Mouse (Mus musculus): ENCODE data around the gene Arid5b.

The Arid5b gene

DNA sequence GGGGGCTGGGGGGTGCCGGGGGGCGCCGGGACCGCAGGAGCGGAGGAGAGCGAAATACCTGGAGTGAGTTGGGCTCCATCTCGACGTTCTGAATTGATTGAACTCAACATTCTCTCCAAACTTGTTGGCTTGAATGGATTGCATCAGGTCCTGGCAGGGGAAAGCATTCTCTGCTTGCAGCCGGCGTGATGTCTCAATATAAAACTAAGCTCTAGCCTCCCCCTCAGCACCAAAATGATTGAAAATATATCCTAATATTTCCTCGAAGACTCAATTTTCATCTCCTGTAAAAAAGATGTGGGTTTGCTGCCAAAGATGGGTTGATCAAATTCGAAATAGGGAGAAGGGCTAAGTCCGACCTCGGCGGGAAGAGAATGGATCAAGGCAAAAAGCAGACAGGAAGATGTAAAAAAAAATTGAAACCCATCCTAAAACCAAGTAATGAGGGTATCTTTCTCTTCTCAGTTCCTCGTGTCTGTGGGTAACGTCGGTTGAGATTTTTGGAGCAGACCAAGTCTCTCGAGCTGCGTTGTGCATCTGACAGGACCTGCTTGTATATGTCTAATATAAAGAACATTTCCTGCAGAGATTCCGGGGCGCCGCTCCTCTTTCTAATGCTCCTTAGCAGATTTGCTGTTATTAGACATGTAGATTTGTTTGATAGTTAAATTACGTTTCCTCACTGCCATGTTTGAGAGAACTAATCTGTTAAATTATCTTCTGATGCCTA is at the start of gene Arid5b:
Gene Arid5b (minus strand): TSS at position 109 of the 730 bp plus-strand sequence.
- in situ Hi-C loops (cut with MboI, MseI), result no loop called here

GRCm38 (mm10) chr10:68325378-68325777 is 46.8 kb upstream of the Arid5b start:
- in situ Hi-C loops (cut with MboI, MseI), result no loop called here

- in situ Hi-C loops (cut with MboI, MseI), result no loop called here
Observed at GRCm38 (mm10) chr10:68324061-68324460, 45.5 kb upstream of the Arid5b start.

DNA sequence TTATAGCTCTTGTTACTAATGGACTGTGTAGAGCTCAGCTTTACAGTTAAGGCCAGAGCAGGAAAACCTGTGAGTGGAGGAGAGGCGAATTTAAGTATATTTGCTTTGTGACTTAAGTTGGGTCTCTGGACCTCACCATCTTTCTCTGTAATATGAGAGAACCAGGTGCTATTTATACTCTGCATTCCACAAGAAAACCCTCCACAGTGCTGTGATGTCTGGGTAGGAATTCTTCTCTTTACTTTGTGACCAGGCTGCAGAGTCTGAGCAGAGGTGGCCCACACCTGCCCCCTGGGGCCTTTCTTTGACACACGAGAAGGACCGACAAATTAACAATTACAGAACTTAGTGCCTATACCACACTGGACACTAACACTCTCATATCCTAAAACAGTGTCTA is 44.6 kb upstream of the Arid5b start:
- in situ Hi-C loops (cut with MboI, MseI), result no loop called here

DNA sequence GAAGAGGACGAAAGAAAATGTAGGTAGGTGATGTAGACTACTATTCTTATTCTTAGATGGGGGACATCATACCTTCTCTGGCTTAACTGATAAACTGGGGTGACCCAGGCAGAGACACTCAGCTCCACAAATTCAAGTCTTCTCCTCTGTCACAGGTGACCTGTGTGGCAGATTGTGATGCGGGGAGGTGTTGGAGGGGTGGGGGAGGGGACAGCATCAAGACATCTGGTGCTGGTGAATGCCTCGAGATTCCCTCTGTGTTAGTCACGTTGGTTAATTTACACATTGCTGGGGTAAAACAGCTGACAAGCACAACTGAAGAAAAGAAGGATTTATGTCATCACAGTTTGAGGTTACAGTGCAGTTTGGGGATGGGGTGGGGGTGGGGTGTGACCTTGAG is 42.4 kb upstream of the Arid5b start:
- in situ Hi-C loops (cut with MboI, MseI), result no loop called here

- in situ Hi-C loops (cut with MboI, MseI), result no loop called here
Observed at GRCm38 (mm10) chr10:68320496-68320895, 42.0 kb upstream of the Arid5b start.

DNA sequence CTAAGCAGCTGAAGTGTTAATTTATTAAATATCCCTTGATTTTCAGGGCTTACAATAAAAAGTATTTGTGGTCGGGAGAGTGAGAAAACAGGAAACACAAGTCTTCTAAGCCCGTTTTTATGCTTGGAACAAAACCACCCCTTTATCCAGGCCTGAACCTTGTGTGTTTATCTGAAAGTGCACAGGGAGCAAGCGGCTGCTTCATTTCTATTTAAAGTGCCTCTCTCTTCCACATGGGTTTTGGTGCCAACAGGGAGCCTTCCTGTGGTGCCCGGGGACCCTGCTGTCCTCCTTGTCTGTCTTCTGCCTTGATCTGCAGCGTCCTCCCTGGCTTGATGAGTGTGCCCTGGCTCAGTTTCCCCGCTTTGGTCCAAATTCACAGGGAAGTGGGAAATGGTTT is 40.9 kb upstream of the Arid5b start:
- in situ Hi-C loops (cut with MboI, MseI), result no loop called here

GRCm38 (mm10) chr10:68318438-68318979 is 40.0 kb upstream of the Arid5b start:
- in situ Hi-C loops (cut with MboI, MseI), result no loop called here

DNA sequence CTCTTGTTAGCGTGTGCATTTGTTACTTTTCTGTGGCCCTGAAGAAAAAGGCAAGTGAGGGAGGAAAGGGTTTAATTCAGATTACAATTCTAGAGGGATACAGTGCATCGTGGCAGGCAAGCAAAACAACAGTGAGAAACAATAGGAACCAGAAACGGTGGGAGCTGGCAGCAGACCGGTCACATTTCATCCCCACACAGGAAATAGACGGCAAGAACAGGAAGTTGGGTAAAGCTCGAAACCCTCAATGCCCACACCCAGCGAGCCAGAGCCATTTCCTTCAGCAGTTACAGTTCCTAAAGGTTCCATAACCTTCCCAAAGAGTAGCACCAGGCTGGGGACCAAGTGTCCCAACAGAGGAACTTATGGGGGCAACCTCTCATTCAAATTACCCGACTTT is 34.2 kb upstream of the Arid5b start:
- in situ Hi-C loops (cut with MboI, MseI), result no loop called here

DNA sequence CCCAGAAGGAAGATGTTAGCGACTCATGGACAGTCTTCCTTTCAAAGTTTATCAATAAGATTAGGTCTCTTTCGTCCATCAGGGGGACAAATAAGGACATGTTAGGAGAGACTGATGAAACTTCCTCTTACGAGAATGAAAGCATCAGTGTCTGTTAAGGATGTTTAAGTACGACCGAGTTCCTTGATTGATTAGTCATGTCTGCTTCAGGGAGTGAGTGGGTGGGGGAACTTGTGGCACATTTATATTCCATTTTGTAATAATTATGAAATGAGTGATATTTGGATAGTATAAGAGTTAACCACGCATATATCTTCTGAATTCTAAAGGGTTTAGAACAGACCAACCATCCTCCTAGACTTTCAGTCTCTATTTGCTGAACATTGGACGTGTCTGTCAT is 22.5 kb upstream of the Arid5b start:
- in situ Hi-C loops (cut with MboI, MseI), result no loop called here

DNA sequence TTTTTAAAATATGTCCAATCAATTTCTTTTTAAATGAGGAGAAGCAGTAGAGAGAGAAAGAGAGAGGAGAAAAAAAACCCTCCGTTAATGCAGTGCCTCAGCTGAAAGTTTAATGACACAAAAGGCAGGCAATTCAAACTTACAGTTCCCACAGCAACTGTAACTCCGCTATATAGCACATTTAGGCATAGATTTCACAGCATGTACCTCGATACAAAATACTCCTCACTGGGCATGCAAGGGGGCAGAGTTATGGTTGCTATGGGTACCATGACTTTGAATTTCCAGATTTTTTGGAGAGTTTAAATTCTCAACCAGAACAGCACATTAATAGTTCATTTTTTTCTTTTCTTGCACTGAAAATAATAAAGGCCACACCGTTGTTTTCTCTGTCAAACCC is 10.9 kb upstream of the Arid5b start:
- in situ Hi-C loops (cut with MboI, MseI), result no loop called here

GRCm38 (mm10) chr10:68282466-68283391 is 4.2 kb upstream of the Arid5b start:
- in situ Hi-C loops (cut with MboI, MseI), result loop anchor here (5.0 kb wide), 1 partner anchor 35 kb away; no protein-coding TSS in a partner anchor

GRCm38 (mm10) chr10:68281775-68282106 is 3.2 kb upstream of the Arid5b start:
- in situ Hi-C loops (cut with MboI, MseI), result loop anchor here (5.0 kb wide), 1 partner anchor 34 kb away; no protein-coding TSS in a partner anchor

GRCm38 (mm10) chr10:68281076-68281774 is 2.7 kb upstream of the Arid5b start:
- in situ Hi-C loops (cut with MboI, MseI), result loop anchor here (5.0 kb wide), 1 partner anchor 34 kb away; no protein-coding TSS in a partner anchor

DNA sequence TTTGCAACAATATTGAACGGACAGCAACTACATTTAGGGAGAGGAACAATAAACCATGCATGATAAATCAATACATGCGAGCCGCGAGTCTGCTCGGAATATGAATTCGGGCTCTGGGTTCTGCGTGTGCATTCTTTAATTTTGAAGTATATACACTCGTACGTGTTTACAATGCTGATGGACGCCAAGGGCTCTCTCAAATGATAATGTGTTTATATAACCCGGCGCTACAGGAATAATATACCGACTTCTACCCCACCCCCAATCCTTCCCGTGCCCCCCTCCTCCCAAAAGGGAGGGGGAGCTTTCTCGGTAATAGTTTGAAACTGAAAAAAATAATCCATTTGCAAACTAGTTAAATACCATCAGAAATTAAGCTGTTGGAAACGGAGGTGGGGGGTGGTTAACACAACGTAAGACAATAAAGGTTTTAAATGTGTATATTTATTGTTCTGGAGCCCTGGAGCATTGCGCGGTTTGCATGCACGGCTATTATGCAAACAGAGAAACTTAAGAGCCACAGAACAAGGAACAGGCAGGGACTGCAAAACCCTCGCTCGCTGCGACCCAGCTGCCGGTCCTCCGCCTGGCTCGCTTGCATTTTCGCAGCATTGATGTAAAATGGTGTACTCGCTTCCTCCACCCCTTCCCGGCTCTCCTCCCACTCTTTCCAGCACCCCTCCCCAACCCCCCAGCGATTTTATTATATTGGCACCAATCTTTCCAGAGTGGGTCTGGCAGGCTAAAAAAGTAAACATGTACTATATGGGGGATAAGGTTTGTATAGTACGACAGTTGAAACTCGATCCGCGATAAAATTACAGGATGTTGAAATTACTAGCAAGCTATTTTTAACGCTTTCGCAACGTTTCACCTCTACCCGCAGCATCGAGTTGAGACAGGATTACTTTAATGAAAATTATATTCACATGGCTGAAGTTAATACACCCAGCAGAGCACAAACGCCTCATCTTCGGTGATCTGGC is 1.3 kb upstream of the Arid5b start:
- in situ Hi-C loops (cut with MboI, MseI), result loop anchor here (5.0 kb wide), 1 partner anchor 33 kb away; no protein-coding TSS in a partner anchor

DNA sequence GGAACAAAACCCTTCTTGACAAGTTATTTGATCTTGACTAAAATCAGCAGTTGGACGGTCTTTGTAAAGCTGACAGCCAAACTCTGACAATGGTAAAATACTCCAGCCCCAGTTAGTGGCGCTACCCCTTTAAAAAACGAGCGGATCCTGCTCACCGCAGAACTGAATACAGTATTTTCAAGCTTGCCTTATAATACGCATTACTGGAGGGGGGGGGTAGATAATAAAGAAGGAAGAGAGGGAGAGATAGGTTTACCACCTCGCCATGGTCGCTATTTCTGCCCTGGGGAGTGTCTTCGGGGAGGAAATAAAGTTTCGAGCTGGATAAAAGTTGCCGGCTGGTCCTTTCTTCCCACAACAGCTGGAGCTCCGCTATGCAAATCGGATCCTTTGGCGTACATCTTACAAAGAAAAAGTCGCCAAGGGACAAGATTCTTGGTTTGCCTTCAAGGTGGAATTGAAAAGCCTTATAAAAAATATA is 829 bp downstream of the Arid5b start:
- in situ Hi-C loops (cut with MboI, MseI), result no loop called here

GRCm38 (mm10) chr10:68276976-68277441 is 1.5 kb downstream of the Arid5b start:
- in situ Hi-C loops (cut with MboI, MseI), result no loop called here

DNA sequence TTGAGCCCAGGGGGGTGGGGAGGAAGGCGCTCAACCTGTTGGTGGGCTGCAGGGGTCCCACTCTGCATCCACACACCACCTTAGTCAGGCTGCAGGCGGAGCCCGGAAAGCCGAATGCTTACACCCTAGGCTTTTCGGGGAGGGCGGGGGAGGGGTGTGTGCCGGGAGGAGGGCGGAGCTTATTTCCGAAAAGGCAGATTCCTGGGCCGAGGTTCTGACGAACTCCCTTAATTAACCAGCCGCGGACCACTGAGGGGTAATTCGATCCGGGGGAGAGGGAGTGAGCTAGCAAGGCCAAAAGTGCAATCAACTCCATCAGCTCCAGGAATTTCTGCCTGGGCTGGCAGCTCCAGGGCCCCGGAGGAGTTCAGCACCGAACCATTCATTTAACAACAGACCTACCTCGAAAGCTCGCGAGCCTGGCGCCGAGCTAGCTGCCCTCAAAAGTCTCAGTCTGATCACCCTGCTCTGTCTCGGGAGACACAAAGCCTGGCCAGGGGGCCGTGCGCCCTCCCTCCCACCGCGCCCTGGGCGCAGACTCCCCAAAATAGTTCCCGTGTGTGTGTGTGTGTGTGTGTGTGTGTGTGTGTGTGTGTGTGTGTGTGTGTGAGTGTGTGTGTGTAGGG is 2.1 kb downstream of the Arid5b start:
- in situ Hi-C loops (cut with MboI, MseI), result no loop called here

GRCm38 (mm10) chr10:68274900-68275760 is 3.4 kb downstream of the Arid5b start:
- in situ Hi-C loops (cut with MboI, MseI), result no loop called here

Data from T-helper 1 cell (primary cell).